Mouse (Mus musculus): Measurements from ENCODE around the gene Lama1. TPM values are rescaled to one million over a fixed set of nuclear protein-coding genes. Genes with fewer than 3 reads are reported as not detected.
A peak's percentile ranks its signal among the peaks of the same experiment; 100 is the strongest.

The Lama1 gene
- polyA plus RNA-seq, 1 experiment from 2014 or later, result 14.0 TPM

DNA sequence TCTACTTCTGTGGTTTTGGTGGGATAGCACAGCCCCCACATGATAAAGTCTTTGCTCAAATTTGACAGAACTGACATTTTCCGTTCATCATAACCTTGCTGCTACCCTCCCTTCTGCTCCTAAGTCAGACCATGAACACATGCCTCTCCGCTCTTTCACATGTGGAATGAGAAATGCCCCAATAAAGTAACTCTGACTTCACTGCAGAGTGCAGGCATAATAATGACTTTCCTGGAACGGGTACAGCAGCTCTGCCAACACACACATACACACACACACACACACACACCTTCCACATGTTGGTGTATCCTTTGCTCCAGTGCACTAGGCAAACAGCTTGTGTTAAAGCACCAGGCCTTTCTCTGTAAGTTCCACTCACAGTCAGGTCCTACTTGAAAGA, 167.9 kb downstream of the Lama1 start:
- peak overlapping the region; percentile 85; the same call in 1 of the 2 replicates for H3K27ac ChIP-seq (replicated peaks)
- no peak for DNase-seq (ENCODE audit: low spot score)
- WGBS, result 90% methylated on average over 3 of the region's 3 CpGs
- H3K4me1 ChIP-seq, result peaks cover 20% of the 10 kb centered on the region
- H3K36me3 ChIP-seq (replicated peaks), result peaks cover 82% of the 10 kb centered on the region
- H3K27me3 ChIP-seq (replicated peaks; ENCODE audit: low read depth, poor library complexity, severe bottlenecking), result no peaks in the 10 kb centered on the region
- peaks cover 7% of the 10 kb centered on the region; the same call in 1 of the 2 replicates for H3K9me3 ChIP-seq
- no peak overlapping the region for H3K4me3 ChIP-seq

DNA sequence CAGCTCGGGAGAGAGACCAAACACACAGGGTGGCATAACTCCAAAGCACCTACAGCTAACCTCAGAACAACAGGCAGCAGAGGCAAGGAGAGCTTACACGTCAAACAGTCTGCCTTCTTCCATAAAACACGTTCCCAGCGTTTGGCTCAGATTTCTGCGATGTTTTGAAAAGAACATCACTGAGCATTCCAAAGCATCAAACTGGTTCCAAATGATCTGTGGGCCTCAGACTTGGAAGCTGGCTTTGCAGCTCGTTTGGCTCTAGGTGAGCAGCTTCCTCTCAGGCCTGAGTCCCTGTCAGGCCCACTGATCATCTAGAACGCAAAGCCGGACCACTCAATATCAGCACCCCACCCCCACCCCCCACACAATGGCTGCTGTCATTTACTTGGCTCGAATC, 169.0 kb downstream of the Lama1 start:
- H3K27ac ChIP-seq (replicated peaks), result peak overlapping the region; percentile 85
- peak; percentile 60 for DNase-seq (ENCODE audit: low spot score)
- 49% methylated on average over 9 of the region's 9 CpGs for WGBS
- H3K9me3 ChIP-seq, result peaks cover 7% of the 10 kb centered on the region; the same call in 1 of the 2 replicates
- peaks cover 20% of the 10 kb centered on the region for H3K4me1 ChIP-seq
- H3K36me3 ChIP-seq (replicated peaks), result peaks cover 80% of the 10 kb centered on the region
- H3K4me3 ChIP-seq, result no peak overlapping the region
- H3K27me3 ChIP-seq (replicated peaks; ENCODE audit: low read depth, poor library complexity, severe bottlenecking), result no peaks in the 10 kb centered on the region

DNA sequence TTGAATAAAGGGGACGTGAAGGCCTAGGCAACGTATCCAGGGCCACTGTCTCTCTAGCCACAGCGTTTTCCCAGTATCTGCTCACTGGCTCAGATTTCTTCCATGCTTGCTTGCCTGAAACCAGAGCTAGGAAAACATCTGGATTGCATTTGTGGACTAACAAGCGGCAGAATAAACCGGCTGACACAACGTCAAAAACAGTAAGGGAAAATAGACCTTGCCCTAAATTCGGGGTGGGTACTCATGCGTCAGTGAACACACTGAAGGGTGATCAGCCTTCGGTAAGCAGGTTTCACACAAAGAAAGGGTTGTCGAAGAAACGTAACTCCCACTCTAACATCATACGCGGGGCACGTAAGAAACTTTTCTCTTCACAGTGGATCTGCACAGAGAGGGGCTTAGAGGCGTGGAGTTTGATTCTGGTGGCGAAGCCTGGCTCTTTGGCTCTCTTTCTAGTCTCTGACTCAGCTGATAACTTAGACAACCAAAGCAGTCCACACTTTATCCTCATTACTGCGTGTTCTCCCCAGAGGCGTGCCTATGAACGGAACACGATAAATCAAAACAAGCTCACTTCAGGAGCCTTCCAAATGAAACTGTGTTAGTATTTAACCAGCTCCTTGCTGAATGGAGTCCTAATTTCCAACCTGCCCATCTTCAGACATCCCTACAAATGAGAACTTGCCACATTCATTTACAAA, 169.6 kb downstream of the Lama1 start:
- peak; percentile 72 for DNase-seq (ENCODE audit: low spot score)
- Histone ChIP-seq H3K9me3 (peaks cover 7% of the 10 kb centered on the region; the same call in 1 of the 2 replicates), H3K27ac (replicated peaks) (peak overlapping the region; percentile 85), H3K36me3 (replicated peaks) (peaks cover 80% of the 10 kb centered on the region), H3K4me3 (peak overlapping the region; percentile 21), H3K4me1 (peaks cover 20% of the 10 kb centered on the region), H3K27me3 (replicated peaks; ENCODE audit: low read depth, poor library complexity, severe bottlenecking) (no peaks in the 10 kb centered on the region)
- WGBS, result 39% methylated on average over 20 of the region's 20 CpGs

DNA sequence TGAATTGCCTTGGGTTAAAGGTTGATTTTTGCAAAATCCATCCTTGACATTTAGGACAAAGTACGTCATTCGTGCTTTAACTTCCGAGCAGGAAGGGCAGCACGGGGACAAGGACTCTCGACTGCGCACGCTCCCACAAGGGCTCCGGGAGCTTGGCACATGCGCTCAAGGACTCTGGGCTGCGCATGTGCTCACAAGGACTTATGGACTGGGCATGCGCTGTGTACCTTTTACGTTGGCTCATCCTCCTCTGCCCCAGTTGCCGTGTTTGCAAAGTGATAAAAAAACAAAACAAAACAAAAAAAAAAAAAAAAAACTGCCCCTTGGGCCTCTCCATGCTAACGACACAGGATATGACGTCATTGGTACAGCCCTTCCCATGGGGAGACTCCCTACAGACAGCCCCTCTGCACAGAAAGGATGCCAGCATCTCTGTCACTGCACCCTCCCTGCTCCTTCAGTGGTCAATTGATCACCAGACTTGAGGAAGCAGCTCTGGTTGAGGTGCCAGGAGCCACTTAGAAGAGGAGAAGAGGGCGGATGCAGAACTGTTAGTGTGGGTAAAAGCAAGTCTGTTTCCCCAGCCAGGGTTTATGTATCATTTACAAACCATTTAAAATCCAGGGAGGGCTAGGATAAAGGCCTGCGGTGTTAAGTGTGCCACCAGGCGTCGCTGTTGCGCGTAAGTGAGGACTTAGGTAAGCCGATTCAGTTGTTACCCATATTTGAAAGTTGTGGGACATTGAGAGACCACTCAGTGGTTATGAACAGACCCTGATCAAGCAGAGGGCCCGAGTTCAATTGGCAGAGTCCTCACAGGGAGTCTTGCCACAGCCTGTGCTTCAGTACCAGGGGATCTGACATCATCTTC, 172.9 kb downstream of the Lama1 start:
- DNase-seq (ENCODE audit: low spot score), result peak; percentile 73
- H3K4me3 ChIP-seq, result no peak overlapping the region
- no peak overlapping the region for H3K27ac ChIP-seq (replicated peaks)
- no peaks in the 10 kb centered on the region for H3K27me3 ChIP-seq (replicated peaks; ENCODE audit: low read depth, poor library complexity, severe bottlenecking)
- peaks cover 7% of the 10 kb centered on the region; the same call in 1 of the 2 replicates for H3K9me3 ChIP-seq
- H3K36me3 ChIP-seq (replicated peaks), result peaks cover 83% of the 10 kb centered on the region
- peaks cover 20% of the 10 kb centered on the region for H3K4me1 ChIP-seq
- WGBS, result 73% methylated on average over 23 of the region's 23 CpGs

Other genes starting within 250 kb of the Lama1 start
- gene Lrrc30, start 64.5 kb upstream of the Lama1 start, polyA plus RNA-seq (2016; fragmentation: Nextera tagmentation; extraction: Ambion mirVana), result 0.11 TPM in 1 of 2 replicates, not detected in the other